Mouse (Mus musculus) midbrain, embryonic 11.5 days (tissue): ENCODE data around the gene Rictor. TPM values are rescaled to one million over a fixed set of nuclear protein-coding genes. Genes with fewer than 3 reads are reported as not detected.

Experiments
- ATAC-seq: fragments of 200-750 bp; cut with Nextera tagmentation; 2 replicates; pipeline ENCODE4 v1.8.0; 2017; ENCODE audit warnings: moderate TSS enrichment, moderate library complexity; ENCODE audit not compliant: low FRiP score
- DNase-seq: peaks from one replicate; pipeline ENCODE4 v3.0.0; 2015; ENCODE audit warnings: low spot score; ENCODE audit errors: missing footprints
- H3K27ac ChIP-seq: fragments of 300-500 bp; sonication (generic); 2 replicates; pipeline ENCODE4 v1.5.1; 2014; ENCODE audit warnings: low read depth, low read length
- H3K27me3 ChIP-seq: fragments of 300-500 bp; sonication (generic); 2 replicates; pipeline ENCODE4 v1.6.1; 2014; ENCODE audit warnings: mild to moderate bottlenecking, low read length, moderate library complexity, mixed read lengths; ENCODE audit not compliant: control insufficient read depth, insufficient read depth
- H3K36me3 ChIP-seq: fragments of 300-500 bp; sonication (generic); 2 replicates; pipeline ENCODE4 v1.6.1; 2014; ENCODE audit warnings: mild to moderate bottlenecking, low read length, moderate library complexity, mixed read lengths; ENCODE audit not compliant: control insufficient read depth, insufficient read depth
- H3K4me1 ChIP-seq: fragments of 300-500 bp; sonication (generic); 2 replicates; pipeline ENCODE4 v1.6.1; 2014; ENCODE audit warnings: low read length; ENCODE audit not compliant: control insufficient read depth, insufficient read depth
- H3K4me2 ChIP-seq: fragments of 300-500 bp; sonication (generic); 2 replicates; pipeline ENCODE4 v1.6.1; 2014; ENCODE audit warnings: mild to moderate bottlenecking, moderate library complexity
- H3K4me3 ChIP-seq: fragments of 300-500 bp; sonication (generic); 2 replicates; pipeline ENCODE4 v1.5.1; 2014; ENCODE audit warnings: low read depth, low read length
- H3K9ac ChIP-seq: fragments of 300-500 bp; sonication (generic); 2 replicates; pipeline ENCODE4 v1.6.1; 2014; ENCODE audit warnings: low read length
- H3K9me3 ChIP-seq: fragments of 300-500 bp; sonication (generic); 2 replicates; pipeline ENCODE4 v1.6.1; 2016; ENCODE audit warnings: low read length; ENCODE audit not compliant: control insufficient read depth
- WGBS: fragments of 180-500 bp; shearing (Covaris S2); extraction: QIAGEN DNeasy Blood & Tissue Kit; methylation state at CpG from one replicate; pipeline ENCODE4 v1.1.7; 2014; 5-methylcytosine and 5-hydroxymethylcytosine counted together
- polyA plus RNA-seq: library from polyadenylated mRNA; unstranded; fragments of >200 nt; fragmentation: Nextera tagmentation; extraction: Ambion mirVana; gene quantifications from 2 replicates; pipeline ENCODE4 v1.2.1, GENCODE M21; 2014

Gene Rictor
- polyA plus RNA-seq, 1 experiment from 2014 or later = 48.6 TPM

DNA sequence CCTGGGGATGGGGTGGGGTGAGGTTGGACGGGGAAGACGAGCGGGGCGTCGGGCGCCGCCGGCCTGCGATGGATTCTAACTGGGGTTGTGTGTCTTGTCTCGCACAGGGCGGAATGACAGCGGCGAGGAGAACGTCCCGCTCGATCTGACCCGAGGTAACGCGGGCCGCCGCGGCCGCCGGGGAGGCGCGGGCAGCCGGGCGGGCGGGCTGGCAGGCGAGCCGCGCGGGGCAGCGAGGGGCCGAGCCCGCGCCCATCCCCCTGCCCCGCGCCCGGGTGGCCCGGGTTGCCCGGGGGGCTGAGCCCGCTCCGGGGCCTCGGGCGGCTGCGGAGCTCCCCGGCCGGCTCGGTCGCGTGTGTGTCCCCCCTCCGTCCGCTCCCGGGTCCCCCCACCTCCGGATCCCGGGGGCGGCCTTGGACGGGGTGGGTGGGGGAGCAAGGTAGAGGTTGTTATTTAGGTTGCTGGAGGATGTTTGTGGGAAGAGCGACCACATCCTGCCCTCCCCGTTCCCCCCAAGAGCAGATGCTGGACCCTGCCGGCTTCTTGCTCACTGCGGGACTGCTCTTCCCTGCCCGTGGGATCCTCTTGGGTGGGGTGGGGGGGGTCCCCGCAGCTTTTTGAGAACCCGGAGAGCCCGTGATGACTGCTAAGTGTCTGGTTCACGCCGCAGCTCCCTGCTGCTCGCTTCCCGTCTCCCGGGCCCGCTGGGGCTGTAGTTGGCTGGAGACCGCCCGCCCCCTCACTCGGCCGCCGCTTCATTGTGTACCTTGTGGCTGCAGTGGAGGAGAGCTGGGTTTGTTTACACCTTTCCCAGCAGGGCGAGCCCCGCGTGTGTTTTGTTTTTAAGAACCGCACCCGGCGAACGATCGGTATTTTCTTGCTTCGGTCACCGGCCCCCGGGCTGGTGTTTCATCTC, 605 bp downstream of the Rictor start:
- Histone ChIP-seq H3K36me3 (no peaks in the 10 kb centered on the region), H3K27ac (peak overlapping the region; percentile 96), H3K4me1 (peaks cover 10% of the 10 kb centered on the region), H3K9me3 (no peaks in the 10 kb centered on the region), H3K4me2 (peak overlapping the region; percentile 43), H3K27me3 (no peaks in the 10 kb centered on the region), H3K9ac (peak overlapping the region; percentile 93), H3K4me3 (peak overlapping the region; percentile 93)
- ATAC-seq (peak; percentile 81), DNase-seq (peak; percentile 91)
- under 1% methylated on average over 65 of the region's 89 CpGs for WGBS

DNA sequence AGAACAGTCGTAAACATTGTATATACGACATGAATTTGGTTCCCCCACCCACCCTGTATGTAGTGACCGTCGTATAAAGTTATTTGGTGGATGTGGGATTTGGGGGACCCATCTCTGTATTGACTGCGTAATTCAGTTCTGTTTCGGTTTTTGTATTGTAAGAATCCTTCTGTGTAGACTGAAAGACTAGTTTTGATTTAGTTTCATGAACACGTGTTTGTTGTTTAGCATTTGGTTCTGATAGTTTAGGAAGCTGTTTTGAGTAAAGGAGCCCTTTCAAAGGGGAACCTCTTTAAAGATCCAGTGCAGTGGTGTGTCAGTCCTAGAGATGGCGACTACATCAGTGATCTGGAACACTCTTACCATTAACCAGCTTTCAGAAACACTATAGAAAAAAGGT, 1.4 kb downstream of the Rictor start:
- peaks cover 10% of the 10 kb centered on the region for H3K4me1 ChIP-seq
- H3K27ac ChIP-seq = no peak overlapping the region
- peak overlapping the region; percentile 43 for H3K4me2 ChIP-seq
- H3K9ac ChIP-seq = peak overlapping the region; percentile 93
- H3K27me3 ChIP-seq = no peaks in the 10 kb centered on the region
- H3K4me3 ChIP-seq = peak overlapping the region; percentile 93
- H3K9me3 ChIP-seq = no peaks in the 10 kb centered on the region
- H3K36me3 ChIP-seq = no peaks in the 10 kb centered on the region
- DNase-seq (peak; percentile 84), ATAC-seq (no peak)
- 17% methylated on average over 8 of the region's 8 CpGs for WGBS

- no peak overlapping the region for H3K4me2 ChIP-seq
- H3K4me1 ChIP-seq = peaks cover 10% of the 10 kb centered on the region
- H3K36me3 ChIP-seq = no peaks in the 10 kb centered on the region
- no peaks in the 10 kb centered on the region for H3K9me3 ChIP-seq
- H3K9ac ChIP-seq = no peak overlapping the region; the same call in 1 of the 2 replicates
- peak; percentile 77 for DNase-seq
- no peak for ATAC-seq
- 0 out of 2 replicates have a peak overlapping the region, but pooled peaks have one; percentile 1 for H3K4me3 ChIP-seq
- H3K27me3 ChIP-seq = no peaks in the 10 kb centered on the region
- no peak overlapping the region for H3K27ac ChIP-seq
- 83% methylated on average over 7 of the region's 7 CpGs for WGBS
These were observed 2.2 kb downstream of the Rictor start for GRCm38 (mm10) chr15:6710341-6710740.

- Histone ChIP-seq H3K27ac (no peak overlapping the region), H3K36me3 (no peaks in the 10 kb centered on the region), H3K4me3 (no peak overlapping the region), H3K4me1 (peaks cover 10% of the 10 kb centered on the region), H3K9ac (no peak overlapping the region), H3K9me3 (no peaks in the 10 kb centered on the region), H3K4me2 (no peak overlapping the region), H3K27me3 (no peaks in the 10 kb centered on the region)
- ATAC-seq (no peak), DNase-seq (peak; percentile 65)
- WGBS = 88% methylated on average over 7 of the region's 7 CpGs
These were observed 3.0 kb downstream of the Rictor start for GRCm38 (mm10) chr15:6711226-6711625.

DNA sequence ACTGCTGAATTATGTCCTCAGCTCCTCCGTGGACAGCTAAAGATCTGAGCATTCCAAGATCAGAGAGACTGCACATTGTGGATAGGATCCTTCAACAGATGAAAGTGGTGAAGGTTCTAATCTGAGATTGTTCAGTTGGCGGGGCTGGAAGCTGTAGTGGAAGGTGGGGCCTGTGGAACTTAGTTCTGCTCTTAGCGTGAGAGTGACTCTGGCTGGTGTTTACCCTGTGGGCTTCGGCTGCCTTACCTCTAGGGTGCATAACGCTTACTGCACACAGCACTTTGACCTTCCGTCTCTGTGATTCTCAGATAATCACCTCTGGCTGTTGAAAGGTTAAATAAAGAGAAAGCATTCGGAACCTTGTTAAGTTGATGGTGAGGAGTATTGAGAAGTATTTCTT, 6.6 kb downstream of the Rictor start:
- Histone ChIP-seq H3K4me2 (no peak overlapping the region), H3K4me3 (no peak overlapping the region), H3K36me3 (no peaks in the 10 kb centered on the region), H3K4me1 (peaks cover 6% of the 10 kb centered on the region), H3K9ac (no peak overlapping the region), H3K27ac (no peak overlapping the region), H3K9me3 (no peaks in the 10 kb centered on the region), H3K27me3 (no peaks in the 10 kb centered on the region)
- WGBS = 63% methylated on average over 7 of the region's 7 CpGs
- ATAC-seq = no peak
- no peak for DNase-seq

- WGBS = 74% methylated on average over 6 of the region's 6 CpGs
These were observed 7.1 kb downstream of the Rictor start for GRCm38 (mm10) chr15:6715237-6715636.

DNA sequence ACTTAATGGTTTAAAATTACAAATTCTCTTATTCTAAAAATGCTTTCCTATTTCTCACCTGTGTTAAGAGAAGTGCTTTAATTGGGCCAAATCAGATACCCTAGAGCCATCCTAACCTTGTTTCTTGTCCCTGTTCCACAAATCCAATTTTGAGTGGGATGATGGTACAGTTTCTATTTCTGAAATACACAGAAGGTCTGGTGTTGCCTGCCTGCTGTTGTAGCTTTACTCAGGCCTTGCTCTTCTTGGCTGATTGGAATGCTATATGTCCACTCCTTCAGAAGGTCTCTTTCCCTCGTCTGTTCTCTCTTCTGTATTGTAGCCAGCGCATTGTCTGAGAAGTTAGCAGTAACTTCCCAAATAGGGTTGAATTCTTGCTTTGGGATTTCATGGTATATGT, 13.2 kb downstream of the Rictor start:
- Histone ChIP-seq H3K27ac (no peak overlapping the region), H3K9me3 (no peaks in the 10 kb centered on the region; the same call in 1 of the 2 replicates), H3K36me3 (no peaks in the 10 kb centered on the region), H3K27me3 (no peaks in the 10 kb centered on the region), H3K4me1 (no peaks in the 10 kb centered on the region), H3K4me2 (no peak overlapping the region), H3K9ac (no peak overlapping the region), H3K4me3 (no peak overlapping the region)
- 91% methylated on average over 2 of the region's 2 CpGs for WGBS
- DNase-seq (no peak), ATAC-seq (no peak)

More at GRCm38 (mm10) chr15:6715237-6715636, 7.1 kb downstream of the Rictor start:
- Histone ChIP-seq H3K27me3 (no peaks in the 10 kb centered on the region), H3K9ac (no peak overlapping the region), H3K4me3 (no peak overlapping the region), H3K9me3 (no peaks in the 10 kb centered on the region; the same call in 1 of the 2 replicates), H3K4me2 (no peak overlapping the region), H3K4me1 (peaks cover 2% of the 10 kb centered on the region), H3K27ac (no peak overlapping the region), H3K36me3 (no peaks in the 10 kb centered on the region)
- DNase-seq (no peak), ATAC-seq (no peak)

GRCm38 (mm10) chr15:6721802-6722201, 13.6 kb downstream of the Rictor start:
- H3K36me3 ChIP-seq = no peaks in the 10 kb centered on the region
- 86% methylated on average over 4 of the region's 4 CpGs for WGBS
- no peaks in the 10 kb centered on the region for H3K4me1 ChIP-seq
- no peak overlapping the region for H3K27ac ChIP-seq
- H3K4me2 ChIP-seq = no peak overlapping the region
- H3K9ac ChIP-seq = no peak overlapping the region
- no peak overlapping the region for H3K4me3 ChIP-seq
- DNase-seq (no peak), ATAC-seq (no peak)
- no peaks in the 10 kb centered on the region for H3K27me3 ChIP-seq
- H3K9me3 ChIP-seq = no peaks in the 10 kb centered on the region; the same call in 1 of the 2 replicates

- ATAC-seq = no peak
- no peaks in the 10 kb centered on the region for H3K27me3 ChIP-seq
- no peak for DNase-seq
- WGBS = 90% methylated on average over 11 of the region's 11 CpGs
- H3K4me2 ChIP-seq = no peak overlapping the region
- no peaks in the 10 kb centered on the region for H3K36me3 ChIP-seq
- no peak overlapping the region for H3K27ac ChIP-seq
- no peaks in the 10 kb centered on the region for H3K4me1 ChIP-seq
- H3K4me3 ChIP-seq = no peak overlapping the region
- H3K9me3 ChIP-seq = no peaks in the 10 kb centered on the region; the same call in 1 of the 2 replicates
- H3K9ac ChIP-seq = no peak overlapping the region
These were observed 14.4 kb downstream of the Rictor start for GRCm38 (mm10) chr15:6722405-6723176.
